Mouse (Mus musculus) layer of hippocampus, adult 8-10 months (tissue): Measurements from ENCODE around the gene Trmt1l. TPM values are rescaled to one million over a fixed set of nuclear protein-coding genes. Genes with fewer than 3 reads are reported as not detected.
"Not testable (repeated sequence)": the region's sequence is repeated elsewhere in the genome, so short reads cannot be mapped to it uniquely, and the experiment has no call there.

ENCODE experiments used
- DNase-seq, 2 experiments: peaks; one replicate each; pipeline ENCODE4 v3.0.0; 2022; ENCODE audit warnings: low spot score in 2 of 2
- total RNA-seq, 4 experiments: library from RNA; stranded (reverse); gene quantifications; 2 replicates each; pipeline ENCODE4 v1.2.4; 2022

The Trmt1l gene
- 10 to 100 TPM; 27.8 to 35.1 (median 32.3) TPM for total RNA-seq

- DNase-seq = peak; percentile 99
These were observed at the start of gene Trmt1l, which contains the start of gene Swt1 for GRCm38 (mm10) chr1:151428263-151429221. Gene Trmt1l, plus strand, starts transcription at chr1:151428542. Gene Swt1, minus strand, starts transcription at chr1:151428455.

GRCm38 (mm10) chr1:151390029-151390428 is 38.3 kb upstream of the Trmt1l start:
- DNase-seq = no peak

- no peak for DNase-seq
These were observed 18.5 kb upstream of the Trmt1l start for GRCm38 (mm10) chr1:151409827-151410226.

- no peak for DNase-seq
These were observed 6.2 kb upstream of the Trmt1l start for GRCm38 (mm10) chr1:151422178-151422577.

GRCm38 (mm10) chr1:151426947-151427600 is 1.3 kb upstream of the Trmt1l start:
- DNase-seq = no peak

GRCm38 (mm10) chr1:151427888-151428262 is 467 bp upstream of the Trmt1l start:
- no peak for DNase-seq

GRCm38 (mm10) chr1:151429316-151429715 is 974 bp downstream of the Trmt1l start:
- DNase-seq = no peak

- DNase-seq = no peak
These were observed 7.1 kb downstream of the Trmt1l start for GRCm38 (mm10) chr1:151435431-151435830.

GRCm38 (mm10) chr1:151449866-151450265 is 21.5 kb downstream of the Trmt1l start:
- no peak for DNase-seq

- DNase-seq = no peak
These were observed 22.5 kb downstream of the Trmt1l start for GRCm38 (mm10) chr1:151450851-151451250.

- DNase-seq = no peak
These were observed 23.6 kb downstream of the Trmt1l start for GRCm38 (mm10) chr1:151451946-151452345.

- no peak for DNase-seq
These were observed 28.7 kb downstream of the Trmt1l start for GRCm38 (mm10) chr1:151457087-151457486.

- no peak for DNase-seq
These were observed 32.9 kb downstream of the Trmt1l start for GRCm38 (mm10) chr1:151461265-151461664.

- no peak for DNase-seq
These were observed 36.6 kb downstream of the Trmt1l start for GRCm38 (mm10) chr1:151464914-151465313.

GRCm38 (mm10) chr1:151466571-151466970 is 38.2 kb downstream of the Trmt1l start:
- no peak for DNase-seq

GRCm38 (mm10) chr1:151471429-151471828 is 43.1 kb downstream of the Trmt1l start:
- no peak for DNase-seq

GRCm38 (mm10) chr1:151472386-151472785 is 44.0 kb downstream of the Trmt1l start:
- not testable (repeated sequence) for DNase-seq

GRCm38 (mm10) chr1:151482497-151482896 is 54.2 kb downstream of the Trmt1l start:
- DNase-seq = no peak

- DNase-seq = no peak
These were observed 55.2 kb downstream of the Trmt1l start for GRCm38 (mm10) chr1:151483568-151483967.

- DNase-seq = no peak
These were observed 56.4 kb downstream of the Trmt1l start for GRCm38 (mm10) chr1:151484754-151485153.

GRCm38 (mm10) chr1:151489806-151490205 is 61.5 kb downstream of the Trmt1l start:
- no peak for DNase-seq

- DNase-seq = no peak
These were observed 64.1 kb downstream of the Trmt1l start for GRCm38 (mm10) chr1:151492419-151492818.
